Mouse (Mus musculus): ENCODE data around the gene Sugp2. TPM values are rescaled to one million over a fixed set of nuclear protein-coding genes. Genes with fewer than 3 reads are reported as not detected.

The Sugp2 gene
- polyA plus RNA-seq, 1 experiment from 2014 or later, result 33.5 TPM

DNA sequence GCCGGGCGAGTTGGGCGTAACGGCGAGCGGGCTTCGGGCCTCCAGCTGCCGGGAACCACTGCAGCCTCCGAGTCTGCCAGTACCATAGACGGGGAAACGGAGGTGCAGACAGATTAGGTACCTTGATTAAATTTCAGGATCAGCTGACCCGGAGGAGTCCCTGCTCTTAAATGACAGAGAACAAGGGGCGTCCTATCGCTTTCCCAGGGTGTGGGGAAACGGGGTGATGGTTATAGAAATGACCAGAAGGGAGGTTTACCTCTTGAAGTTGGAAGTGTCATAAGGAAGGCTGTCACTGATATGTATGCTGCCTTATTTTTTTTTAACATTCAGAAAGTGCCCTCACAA, 729 bp downstream of the Sugp2 start:
- no peaks in the 10 kb centered on the region for H3K9me3 ChIP-seq (ENCODE audit: low read depth, low read length)
- H3K4me3 ChIP-seq (ENCODE audit: low read depth, low read length), result peak overlapping the region; percentile 79
- peaks cover 41% of the 10 kb centered on the region for H3K36me3 ChIP-seq (ENCODE audit: insufficient read depth)
- peak overlapping the region; percentile 82 for H3K9ac ChIP-seq
- peak overlapping the region; percentile 96 for H3K4me2 ChIP-seq
- WGBS, result 0% methylated on average over 15 of the region's 15 CpGs
- peaks cover 14% of the 10 kb centered on the region; the same call in 1 of the 2 replicates for H3K4me1 ChIP-seq (ENCODE audit: insufficient read depth)
- no peak for TF ChIP-seq CTCF (IDR thresholded peaks at IDR 0.05; ENCODE audit: low read depth)
- peak overlapping the region; percentile 94 for H3K27ac ChIP-seq (ENCODE audit: low read depth)
- no peaks in the 10 kb centered on the region for H3K27me3 ChIP-seq (ENCODE audit: insufficient read depth, low read length)
- no peak for ATAC-seq (ENCODE audit: insufficient read depth)
- DNase-seq, result no peak

- Histone ChIP-seq H3K4me3 (ENCODE audit: low read depth, low read length) (no peak overlapping the region), H3K27me3 (ENCODE audit: insufficient read depth, low read length) (no peaks in the 10 kb centered on the region), H3K36me3 (ENCODE audit: insufficient read depth) (peaks cover 62% of the 10 kb centered on the region), H3K9ac (no peak overlapping the region), H3K9me3 (ENCODE audit: low read depth, low read length) (no peaks in the 10 kb centered on the region), H3K4me2 (no peak overlapping the region), H3K4me1 (ENCODE audit: insufficient read depth) (peaks cover 12% of the 10 kb centered on the region; the same call in 1 of the 2 replicates), H3K27ac (ENCODE audit: low read depth) (no peak overlapping the region)
- DNase-seq (no peak), ATAC-seq (ENCODE audit: insufficient read depth) (no peak)
- 83% methylated on average over 2 of the region's 2 CpGs for WGBS
- TF ChIP-seq CTCF (IDR thresholded peaks at IDR 0.05; ENCODE audit: low read depth), result no peak
Observed at GRCm38 (mm10) chr8:70237842-70238241, 3.8 kb downstream of the Sugp2 start.

DNA sequence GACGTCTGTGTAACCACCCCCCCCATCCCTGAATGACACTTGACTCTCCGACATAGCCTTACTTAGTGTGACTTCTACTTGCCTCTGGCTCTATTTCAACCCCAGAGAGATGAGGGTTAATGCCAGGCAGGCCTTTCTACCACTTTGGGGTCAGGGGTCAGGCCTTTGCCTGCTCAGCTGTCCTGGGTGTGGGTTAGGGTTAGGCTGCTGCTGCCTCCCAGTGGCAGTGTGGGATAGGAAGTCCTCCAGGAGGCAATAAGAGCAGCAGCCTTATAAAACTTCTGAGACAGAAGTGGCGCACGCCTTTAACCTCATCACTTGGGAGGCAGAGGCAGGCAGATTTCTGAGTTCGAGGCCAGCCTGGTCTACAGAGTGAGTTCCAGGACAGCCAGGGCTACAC, 6.6 kb downstream of the Sugp2 start:
- no peak overlapping the region for H3K27ac ChIP-seq (ENCODE audit: low read depth)
- no peak overlapping the region for H3K4me2 ChIP-seq
- no peak overlapping the region for H3K9ac ChIP-seq
- TF ChIP-seq CTCF (IDR thresholded peaks at IDR 0.05; ENCODE audit: low read depth), result peak; percentile 17
- peaks cover 86% of the 10 kb centered on the region for H3K36me3 ChIP-seq (ENCODE audit: insufficient read depth)
- DNase-seq (no peak), ATAC-seq (ENCODE audit: insufficient read depth) (no peak)
- H3K27me3 ChIP-seq (ENCODE audit: insufficient read depth, low read length), result no peaks in the 10 kb centered on the region
- no peak overlapping the region for H3K4me3 ChIP-seq (ENCODE audit: low read depth, low read length)
- peaks cover 4% of the 10 kb centered on the region; the same call in 1 of the 2 replicates for H3K4me1 ChIP-seq (ENCODE audit: insufficient read depth)
- 88% methylated on average over 5 of the region's 5 CpGs for WGBS
- no peaks in the 10 kb centered on the region for H3K9me3 ChIP-seq (ENCODE audit: low read depth, low read length)

GRCm38 (mm10) chr8:70246622-70247021, 12.6 kb downstream of the Sugp2 start:
- TF ChIP-seq CTCF (IDR thresholded peaks at IDR 0.05; ENCODE audit: low read depth), result no peak
- Histone ChIP-seq H3K4me1 (ENCODE audit: insufficient read depth) (no peaks in the 10 kb centered on the region), H3K9me3 (ENCODE audit: low read depth, low read length) (no peaks in the 10 kb centered on the region), H3K36me3 (ENCODE audit: insufficient read depth) (peaks cover 94% of the 10 kb centered on the region), H3K27me3 (ENCODE audit: insufficient read depth, low read length) (no peaks in the 10 kb centered on the region), H3K9ac (no peak overlapping the region), H3K4me2 (no peak overlapping the region), H3K4me3 (ENCODE audit: low read depth, low read length) (no peak overlapping the region), H3K27ac (ENCODE audit: low read depth) (no peak overlapping the region)
- DNase-seq (no peak), ATAC-seq (ENCODE audit: insufficient read depth) (no peak)
- 86% methylated on average over 6 of the region's 6 CpGs for WGBS

DNA sequence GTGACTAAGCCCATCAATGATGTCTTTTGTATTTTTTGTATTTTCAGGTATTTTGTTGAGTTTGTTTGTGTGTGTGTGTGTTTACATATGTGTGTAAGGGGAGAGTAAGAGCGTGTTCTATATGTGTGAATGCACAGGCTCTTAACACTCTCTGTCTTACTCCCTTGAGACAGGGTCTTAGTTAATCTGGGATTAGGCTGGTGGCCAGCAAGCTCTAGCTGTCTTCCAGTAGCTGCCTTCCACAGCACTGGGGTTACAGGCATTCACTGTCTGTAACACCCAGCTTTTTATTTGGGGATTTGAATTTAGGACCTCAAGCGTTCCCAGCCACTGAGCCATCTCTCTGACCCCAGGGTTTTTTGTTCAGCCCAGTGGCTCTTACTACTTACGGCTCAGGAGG, 13.8 kb downstream of the Sugp2 start:
- no peak overlapping the region for H3K4me3 ChIP-seq (ENCODE audit: low read depth, low read length)
- H3K27ac ChIP-seq (ENCODE audit: low read depth), result no peak overlapping the region
- H3K4me1 ChIP-seq (ENCODE audit: insufficient read depth), result no peaks in the 10 kb centered on the region
- ATAC-seq (ENCODE audit: insufficient read depth) (no peak), DNase-seq (no peak)
- no peaks in the 10 kb centered on the region for H3K27me3 ChIP-seq (ENCODE audit: insufficient read depth, low read length)
- TF ChIP-seq CTCF (IDR thresholded peaks at IDR 0.05; ENCODE audit: low read depth), result no peak
- 91% methylated on average over 3 of the region's 3 CpGs for WGBS
- H3K9me3 ChIP-seq (ENCODE audit: low read depth, low read length), result no peaks in the 10 kb centered on the region
- H3K4me2 ChIP-seq, result no peak overlapping the region
- H3K36me3 ChIP-seq (ENCODE audit: insufficient read depth), result peaks cover 94% of the 10 kb centered on the region
- H3K9ac ChIP-seq, result no peak overlapping the region

DNA sequence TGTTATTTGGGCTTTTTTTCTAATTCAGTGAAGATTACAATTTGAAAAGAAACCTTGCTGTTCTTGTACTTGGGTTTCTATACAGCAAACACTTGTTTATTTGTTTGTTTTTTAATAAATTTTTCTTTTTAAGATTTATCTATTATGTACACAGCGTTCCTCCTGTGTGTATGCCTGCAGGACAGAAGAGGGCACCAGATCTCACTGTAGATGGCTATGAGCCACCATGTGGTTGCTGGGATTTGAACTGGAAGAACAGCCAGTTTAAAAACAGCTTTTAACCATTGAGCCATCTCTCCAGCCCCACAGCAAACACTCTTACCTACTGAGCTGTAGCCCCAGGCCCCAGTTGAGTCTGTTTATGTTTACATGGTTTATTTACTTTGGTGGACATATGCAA, 20.6 kb downstream of the Sugp2 start:
- Histone ChIP-seq H3K9ac (no peak overlapping the region), H3K27me3 (ENCODE audit: insufficient read depth, low read length) (no peaks in the 10 kb centered on the region), H3K4me1 (ENCODE audit: insufficient read depth) (no peaks in the 10 kb centered on the region), H3K36me3 (ENCODE audit: insufficient read depth) (peaks cover 99% of the 10 kb centered on the region), H3K4me3 (ENCODE audit: low read depth, low read length) (no peak overlapping the region), H3K9me3 (ENCODE audit: low read depth, low read length) (no peaks in the 10 kb centered on the region), H3K4me2 (no peak overlapping the region), H3K27ac (ENCODE audit: low read depth) (no peak overlapping the region)
- DNase-seq (peak; percentile 32), ATAC-seq (ENCODE audit: insufficient read depth) (no peak)
- 72% methylated on average over 1 of the region's 1 CpGs for WGBS
- TF ChIP-seq CTCF (IDR thresholded peaks at IDR 0.05; ENCODE audit: low read depth), result peak; percentile 34

- Histone ChIP-seq H3K4me2 (no peak overlapping the region), H3K27ac (ENCODE audit: low read depth) (no peak overlapping the region), H3K4me1 (ENCODE audit: insufficient read depth) (no peaks in the 10 kb centered on the region), H3K4me3 (ENCODE audit: low read depth, low read length) (no peak overlapping the region), H3K27me3 (ENCODE audit: insufficient read depth, low read length) (no peaks in the 10 kb centered on the region), H3K36me3 (ENCODE audit: insufficient read depth) (peaks cover 99% of the 10 kb centered on the region), H3K9me3 (ENCODE audit: low read depth, low read length) (no peaks in the 10 kb centered on the region), H3K9ac (no peak overlapping the region)
- ATAC-seq (ENCODE audit: insufficient read depth), result no peak
- WGBS, result 82% methylated on average over 3 of the region's 3 CpGs
- no peak for DNase-seq
- no peak for TF ChIP-seq CTCF (IDR thresholded peaks at IDR 0.05; ENCODE audit: low read depth)
Observed at GRCm38 (mm10) chr8:70257456-70257855, 23.4 kb downstream of the Sugp2 start.

- Histone ChIP-seq H3K4me3 (ENCODE audit: low read depth, low read length) (no peak overlapping the region), H3K4me1 (ENCODE audit: insufficient read depth) (no peaks in the 10 kb centered on the region), H3K27me3 (ENCODE audit: insufficient read depth, low read length) (no peaks in the 10 kb centered on the region), H3K9ac (no peak overlapping the region), H3K27ac (ENCODE audit: low read depth) (no peak overlapping the region), H3K4me2 (no peak overlapping the region), H3K36me3 (ENCODE audit: insufficient read depth) (peaks cover 98% of the 10 kb centered on the region), H3K9me3 (ENCODE audit: low read depth, low read length) (no peaks in the 10 kb centered on the region)
- WGBS, result 82% methylated on average over 5 of the region's 5 CpGs
- no peak for TF ChIP-seq CTCF (IDR thresholded peaks at IDR 0.05; ENCODE audit: low read depth)
- no peak for ATAC-seq (ENCODE audit: insufficient read depth)
- DNase-seq, result no peak
Observed at GRCm38 (mm10) chr8:70258600-70258999, 24.6 kb downstream of the Sugp2 start.
